Mouse (Mus musculus): ENCODE data around the gene Onecut1. TPM values are rescaled to one million over a fixed set of nuclear protein-coding genes. Genes with fewer than 3 reads are reported as not detected.

Onecut1 gene
- total RNA-seq, 2 experiments from 2014 or later: not detected

DNA sequence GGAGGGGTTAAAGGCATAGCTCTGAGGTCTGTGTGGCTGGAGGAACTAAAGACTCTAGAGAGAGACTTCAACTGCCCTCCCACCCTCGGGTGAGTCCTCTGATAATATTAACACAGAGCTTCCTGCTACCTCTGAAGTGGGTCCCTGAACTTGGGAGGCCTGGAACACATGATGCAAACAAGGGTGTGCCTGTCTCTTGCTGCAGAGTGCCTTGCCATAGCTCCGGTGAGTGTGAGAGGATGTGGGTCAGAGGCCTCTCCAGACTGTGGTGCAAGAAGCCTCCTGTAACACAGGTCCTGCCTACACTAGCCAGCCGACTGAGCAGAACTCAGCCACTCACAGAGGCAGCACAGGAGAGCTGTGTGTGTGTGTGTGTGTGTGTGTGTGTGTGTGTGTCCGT lies 45.2 kb downstream of the Onecut1 start:
- no peak for DNase-seq
- intact Hi-C loops (cut with DNase I): loop anchor here (5.0 kb wide), 2 partner anchors 95 to 125 kb away; no protein-coding TSS in a partner anchor

DNA sequence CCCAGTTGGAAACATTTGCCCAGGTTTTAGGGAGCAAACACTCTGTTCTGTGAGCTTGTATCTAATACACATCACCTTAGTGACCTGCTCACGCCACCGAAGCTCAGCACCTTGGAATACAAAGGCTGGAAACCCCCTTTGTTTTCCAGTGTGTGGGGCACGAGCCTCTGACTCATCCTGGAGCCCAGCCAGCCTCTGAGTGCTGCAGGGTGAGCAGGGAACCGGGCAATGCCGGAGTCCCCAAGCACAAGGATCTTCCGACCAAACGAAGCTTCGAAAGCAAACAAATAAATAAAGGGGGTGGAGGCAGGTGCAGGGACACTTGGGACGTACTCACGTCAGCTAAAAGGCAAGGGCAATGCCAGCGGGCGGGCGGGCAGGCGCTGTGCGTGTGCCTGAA lies 47.5 kb downstream of the Onecut1 start:
- intact Hi-C loops (cut with DNase I): loop anchor here (5.0 kb wide), 2 partner anchors 93 to 123 kb away; no protein-coding TSS in a partner anchor
- peak; percentile 43 to 64 for DNase-seq

DNA sequence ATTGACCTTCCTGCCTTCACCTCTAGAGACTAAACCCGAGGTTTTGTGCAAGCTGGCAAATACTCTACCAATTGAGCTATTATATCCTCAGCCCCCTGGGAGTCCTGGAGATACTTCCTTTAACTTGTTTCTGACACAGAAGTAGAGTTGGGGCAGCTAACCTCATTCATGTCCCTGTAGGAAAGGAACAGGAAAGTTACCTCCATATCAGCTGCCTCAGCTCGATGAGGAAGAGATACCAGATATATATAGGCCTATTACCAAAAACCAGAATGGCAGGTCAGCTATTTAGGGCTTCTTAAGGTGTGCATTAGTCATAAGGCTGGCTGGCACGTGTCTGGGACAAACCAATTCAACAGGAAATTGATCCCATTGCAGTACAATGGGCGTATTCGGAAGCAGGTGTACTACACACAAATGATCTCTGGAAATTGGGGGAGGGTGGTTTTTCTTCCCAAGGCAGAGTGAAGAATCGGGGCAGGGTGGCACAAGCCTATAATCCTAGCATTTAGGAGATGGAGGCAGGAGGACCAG lies 48.6 kb downstream of the Onecut1 start:
- no peak for DNase-seq
- intact Hi-C loops (cut with DNase I): no loop called here

DNA sequence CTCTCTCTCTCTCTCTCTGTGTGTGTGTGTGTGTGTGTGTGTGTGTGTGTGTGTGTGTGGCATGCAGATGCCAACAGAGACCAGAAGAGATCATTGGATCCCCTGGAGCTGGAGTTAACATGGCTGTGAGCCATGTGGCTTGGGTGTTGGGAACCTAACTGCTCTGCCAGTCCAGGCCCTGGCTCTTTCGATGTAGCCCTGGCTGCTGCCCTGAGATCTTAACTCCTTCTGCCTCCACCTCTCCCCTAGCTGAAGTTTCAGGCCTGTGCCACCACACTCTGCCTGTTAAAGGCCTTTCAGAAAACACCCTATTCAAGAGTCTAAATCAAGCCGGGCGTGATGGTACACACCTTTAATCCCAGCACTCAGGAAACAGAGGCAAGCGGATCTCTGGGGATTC lies 49.7 kb downstream of the Onecut1 start:
- no peak for DNase-seq
- intact Hi-C loops (cut with DNase I): no loop called here

DNA sequence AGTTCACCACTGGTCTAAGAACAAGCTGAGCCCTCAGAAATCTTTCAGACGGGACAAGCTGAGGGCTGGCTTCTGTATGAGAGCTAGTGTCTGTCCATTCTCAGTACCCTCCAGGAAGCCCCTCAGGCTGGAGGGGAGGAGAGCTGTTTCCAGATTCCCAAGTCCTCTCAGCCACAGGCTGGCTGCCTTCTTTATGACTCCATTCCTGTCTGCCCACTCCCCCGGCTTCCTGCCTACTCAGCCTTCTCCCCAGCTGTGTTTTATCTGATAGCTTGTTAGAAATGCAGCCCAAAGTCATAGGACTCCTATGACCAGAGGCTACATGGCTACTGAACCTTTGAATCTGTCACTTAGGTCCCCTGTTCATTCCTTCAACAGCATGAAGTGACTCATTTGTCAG lies 50.2 kb downstream of the Onecut1 start:
- no peak for DNase-seq
- intact Hi-C loops (cut with DNase I): no loop called here

DNA sequence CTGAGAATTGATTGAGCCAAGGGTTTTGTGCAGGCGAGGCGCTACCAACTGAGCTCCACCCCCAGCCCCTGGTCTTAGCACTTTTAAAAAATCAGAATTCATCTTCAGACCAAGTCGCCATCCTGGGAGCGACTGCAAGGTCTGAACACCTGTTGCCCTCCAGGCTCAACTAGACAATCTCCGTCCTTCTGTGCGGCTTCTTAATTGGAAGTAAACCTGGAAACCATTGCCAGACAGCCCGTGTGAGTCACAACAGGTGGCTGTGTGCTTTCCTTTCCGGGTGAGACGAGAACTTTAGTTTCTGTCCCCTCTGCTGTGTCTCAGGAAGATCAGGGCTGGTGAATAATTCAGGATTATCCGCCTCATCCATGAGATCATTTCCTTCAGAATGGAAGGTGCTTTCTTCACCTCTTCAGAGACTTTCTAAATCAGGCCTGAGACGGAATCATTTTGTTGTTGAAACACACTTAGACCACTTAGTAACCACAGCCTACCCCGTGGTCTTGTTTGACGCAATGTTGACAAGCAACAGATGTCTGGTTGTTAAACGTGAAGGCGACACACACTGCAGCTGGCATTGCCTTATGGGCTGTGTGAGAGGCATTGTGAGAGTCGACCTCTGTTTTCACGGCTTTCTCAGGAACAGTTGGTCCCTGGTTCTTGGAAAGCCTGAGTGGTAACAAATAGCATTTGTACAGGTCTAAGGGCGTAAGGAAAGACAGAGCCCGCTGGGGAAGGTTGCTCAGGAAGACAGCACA lies 51.1 kb downstream of the Onecut1 start:
- no peak for DNase-seq
- intact Hi-C loops (cut with DNase I): no loop called here

DNA sequence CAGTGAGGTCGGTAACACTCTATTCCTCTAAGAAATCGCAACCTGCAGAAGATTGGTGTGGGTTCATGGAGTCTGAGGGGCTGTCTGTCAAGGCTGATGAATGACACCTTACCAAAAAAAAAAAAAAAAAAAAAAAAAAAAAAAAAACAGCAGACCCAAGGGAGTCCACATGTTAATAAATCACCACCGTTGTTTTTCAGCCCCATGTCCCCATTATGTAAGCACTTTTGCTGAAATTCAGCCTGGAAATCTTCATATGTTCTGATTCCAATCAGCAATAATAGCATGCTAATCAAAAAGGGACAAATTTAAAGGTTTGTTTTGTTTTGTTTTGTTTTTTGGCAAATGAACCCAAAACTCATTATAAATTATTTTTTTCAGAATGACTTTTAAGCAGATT lies 53.9 kb downstream of the Onecut1 start:
- intact Hi-C loops (cut with DNase I): no loop called here
- no peak for DNase-seq

DNA sequence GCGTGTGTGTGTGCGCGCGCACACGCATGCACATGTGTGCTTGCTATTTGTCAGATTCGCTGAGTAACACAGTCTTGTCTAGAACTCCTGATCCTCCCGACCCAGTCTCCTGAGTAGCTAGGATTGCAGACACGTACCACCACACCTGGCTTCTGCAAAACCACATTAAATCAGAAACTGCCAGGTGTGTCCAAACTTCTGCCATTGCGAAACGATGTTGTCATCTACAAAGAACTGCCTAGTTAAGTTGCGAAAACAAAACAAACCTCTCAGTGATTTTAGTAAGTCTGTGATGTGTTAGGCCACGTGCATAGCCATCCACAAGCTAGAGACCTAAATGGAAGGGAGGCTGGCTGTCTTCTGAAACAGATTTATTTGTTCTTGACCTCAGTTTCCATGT lies 58.7 kb downstream of the Onecut1 start:
- intact Hi-C loops (cut with DNase I): no loop called here
- DNase-seq: no peak

DNA sequence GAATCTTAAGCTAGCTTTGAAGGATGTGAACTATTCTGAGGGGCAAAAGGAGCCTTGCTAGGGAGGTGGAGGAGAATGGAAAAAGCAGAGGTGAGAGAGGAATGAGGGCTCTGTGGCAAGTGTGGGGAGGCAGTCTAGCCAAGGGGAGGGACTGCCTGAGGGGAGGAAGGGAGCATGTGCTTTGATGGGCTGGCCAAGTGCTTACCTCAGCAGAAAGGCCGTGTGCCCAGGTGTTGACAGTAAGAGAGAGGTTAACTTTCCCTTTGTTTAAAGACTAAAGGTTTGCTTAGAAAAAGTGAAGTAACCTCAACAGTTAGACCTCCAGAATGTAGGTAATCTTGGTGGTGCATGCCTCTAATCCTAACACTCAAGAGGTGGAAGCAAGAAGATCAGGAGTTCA lies 59.7 kb downstream of the Onecut1 start:
- intact Hi-C loops (cut with DNase I): no loop called here
- DNase-seq: no peak

DNA sequence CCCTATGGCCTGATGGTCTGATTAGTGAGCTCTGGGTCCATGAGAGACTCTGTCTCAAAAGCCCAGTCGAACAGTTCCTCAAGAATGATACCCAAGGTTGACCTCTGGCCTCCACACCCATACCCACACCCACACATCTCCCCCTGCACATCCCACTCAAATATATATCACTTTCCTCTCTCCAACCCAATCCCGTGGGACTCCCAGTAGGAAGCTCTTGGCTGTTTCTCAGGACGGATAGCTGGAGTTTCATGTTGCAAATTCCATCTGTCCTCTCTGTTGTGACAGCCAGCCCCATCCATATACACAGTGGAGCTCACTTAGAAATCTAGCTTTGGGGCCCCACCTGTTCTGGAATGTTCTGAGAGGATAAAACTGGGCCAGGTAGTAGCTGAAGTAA lies 61.2 kb downstream of the Onecut1 start:
- no peak for DNase-seq
- intact Hi-C loops (cut with DNase I): no loop called here

DNA sequence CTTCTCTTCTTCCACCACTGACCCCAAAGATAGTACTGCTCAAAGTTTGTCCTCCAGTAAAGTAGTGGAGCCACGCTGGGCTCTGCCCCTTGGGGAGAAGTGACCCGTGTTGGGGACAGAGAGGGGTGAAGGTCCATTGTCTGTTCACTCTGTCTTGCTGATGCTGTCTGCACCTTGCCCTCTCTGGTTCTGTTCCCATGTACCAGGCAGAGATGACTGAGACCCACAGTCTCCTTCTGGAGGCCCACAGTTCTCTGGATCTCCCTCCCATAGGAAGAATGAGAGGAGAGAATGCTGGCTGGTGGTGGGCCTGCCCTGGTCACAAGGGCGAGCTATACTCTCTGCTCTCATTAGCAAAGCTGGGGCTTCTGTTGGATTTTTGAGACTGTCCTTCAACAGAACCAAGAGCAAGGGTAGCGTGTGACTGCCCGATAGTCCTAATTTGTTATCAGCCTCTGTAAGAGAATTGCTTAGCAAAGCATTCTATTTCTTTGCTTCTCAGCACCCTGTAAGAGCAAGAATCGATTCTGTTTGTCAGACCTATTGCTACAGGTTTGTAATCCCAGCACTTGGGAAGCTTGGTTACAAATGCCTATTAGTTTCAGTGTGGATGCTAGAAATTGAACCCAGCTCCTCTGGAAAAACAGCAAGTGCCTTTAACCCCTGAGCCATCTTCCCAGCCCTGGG lies 61.7 kb downstream of the Onecut1 start:
- intact Hi-C loops (cut with DNase I): no loop called here
- DNase-seq: no peak

DNA sequence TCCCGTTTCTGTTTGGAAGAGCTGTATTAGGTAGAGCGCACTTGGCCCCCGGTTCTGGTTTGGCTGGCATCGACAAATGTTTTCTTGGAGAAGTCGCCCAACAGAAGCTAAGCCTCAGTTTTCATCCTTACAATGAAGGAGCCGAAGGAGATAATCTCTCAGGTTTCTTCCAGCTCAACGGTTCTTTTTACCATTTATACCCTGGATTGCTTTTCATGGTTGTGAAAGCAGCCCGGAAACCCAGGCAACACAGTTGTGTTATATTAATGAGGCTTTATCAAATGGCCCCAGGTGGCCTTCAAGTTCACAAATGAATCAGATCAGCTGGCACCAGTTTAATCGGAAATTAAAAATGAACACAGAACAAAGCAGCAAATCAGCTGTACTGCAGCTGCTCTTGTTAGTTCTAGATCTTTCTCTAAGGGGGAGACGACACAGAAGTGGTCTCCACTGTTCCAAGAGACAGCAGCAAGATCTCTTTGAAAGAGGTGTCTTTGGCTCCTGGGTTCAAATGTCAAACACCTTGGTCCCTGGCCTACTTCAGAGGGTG lies 63.6 kb downstream of the Onecut1 start:
- intact Hi-C loops (cut with DNase I): no loop called here
- DNase-seq: no peak

DNA sequence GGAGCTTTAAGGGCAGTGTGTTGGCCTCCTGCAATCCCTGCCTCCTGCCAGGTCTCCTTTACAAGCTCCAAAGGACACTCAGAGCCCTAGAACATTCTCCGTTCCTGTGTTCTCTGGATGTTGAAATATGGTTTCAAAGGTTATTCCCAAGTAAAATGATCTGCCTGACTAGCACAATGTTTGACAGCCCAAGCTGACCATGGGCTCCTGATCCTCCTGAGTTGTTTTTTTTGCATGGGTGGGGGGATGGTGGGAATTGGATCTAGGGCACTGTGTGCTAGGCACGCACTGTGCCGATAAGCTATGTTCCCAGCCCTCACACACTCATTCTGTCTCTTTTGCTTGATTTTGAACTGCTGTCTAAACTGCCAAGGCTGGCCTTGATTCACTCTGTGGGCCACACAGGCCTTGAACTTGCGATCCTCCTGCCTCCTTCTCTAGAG lies 68.3 kb downstream of the Onecut1 start:
- intact Hi-C loops (cut with DNase I): no loop called here
- no peak for DNase-seq

DNA sequence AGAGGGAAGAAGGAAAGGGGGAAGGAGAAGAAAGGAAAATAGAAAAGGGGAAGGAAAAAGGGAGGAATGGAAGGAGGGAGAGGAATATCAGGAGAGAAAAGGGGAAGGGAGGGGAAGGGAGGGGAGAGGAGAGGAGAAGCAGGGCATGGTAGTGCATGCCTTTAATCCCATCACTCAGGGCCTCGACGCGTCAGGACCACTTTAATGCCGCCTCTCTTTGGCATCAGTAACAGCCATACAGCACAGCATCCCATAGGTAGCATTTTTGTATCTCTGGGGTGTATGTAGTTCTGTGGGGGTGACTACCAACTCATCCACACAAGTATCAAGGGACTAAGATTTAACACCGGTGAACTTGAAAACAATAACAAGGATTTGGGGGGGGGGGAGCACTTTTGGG lies 68.9 kb downstream of the Onecut1 start:
- intact Hi-C loops (cut with DNase I): no loop called here
- no peak for DNase-seq

DNA sequence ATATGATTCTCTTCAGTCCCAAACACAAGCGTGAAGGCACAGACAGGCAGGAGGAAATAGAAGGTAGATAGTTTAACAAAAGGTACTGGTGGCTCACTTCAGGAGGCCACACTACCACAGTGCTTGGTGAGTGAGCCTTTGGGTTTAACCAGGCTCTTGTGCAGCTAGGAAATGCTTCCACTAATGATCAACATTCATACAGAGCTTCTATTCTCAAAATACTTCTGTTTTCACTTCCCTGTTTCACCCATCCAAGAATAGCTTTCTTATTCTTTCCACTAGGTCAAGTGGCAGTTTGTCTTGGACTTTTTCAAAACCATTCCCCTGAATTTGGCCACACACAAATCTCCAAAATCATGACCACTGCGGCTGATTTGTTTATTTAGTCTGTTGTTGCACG lies 73.6 kb downstream of the Onecut1 start:
- intact Hi-C loops (cut with DNase I): no loop called here
- no peak for DNase-seq

DNA sequence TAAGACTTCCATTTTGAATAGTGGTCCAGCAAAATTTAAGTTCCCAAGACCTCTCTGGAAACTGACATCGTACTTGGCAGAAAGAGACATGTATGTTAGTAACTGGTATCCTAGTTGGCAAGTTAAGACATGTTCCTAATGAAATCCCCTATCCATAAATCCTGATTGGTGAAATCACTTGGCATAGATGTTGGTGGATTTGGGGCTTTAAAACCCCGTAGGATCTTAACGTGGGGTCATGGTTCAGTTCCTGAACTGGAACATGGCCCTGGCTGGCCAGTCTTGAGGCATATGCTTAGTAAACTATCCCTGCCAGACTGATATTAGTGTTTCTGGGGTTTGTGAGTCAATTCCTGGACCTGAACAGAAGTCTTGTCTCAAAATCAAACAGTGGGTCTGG lies 76.0 kb downstream of the Onecut1 start:
- DNase-seq: no peak
- intact Hi-C loops (cut with DNase I): no loop called here

DNA sequence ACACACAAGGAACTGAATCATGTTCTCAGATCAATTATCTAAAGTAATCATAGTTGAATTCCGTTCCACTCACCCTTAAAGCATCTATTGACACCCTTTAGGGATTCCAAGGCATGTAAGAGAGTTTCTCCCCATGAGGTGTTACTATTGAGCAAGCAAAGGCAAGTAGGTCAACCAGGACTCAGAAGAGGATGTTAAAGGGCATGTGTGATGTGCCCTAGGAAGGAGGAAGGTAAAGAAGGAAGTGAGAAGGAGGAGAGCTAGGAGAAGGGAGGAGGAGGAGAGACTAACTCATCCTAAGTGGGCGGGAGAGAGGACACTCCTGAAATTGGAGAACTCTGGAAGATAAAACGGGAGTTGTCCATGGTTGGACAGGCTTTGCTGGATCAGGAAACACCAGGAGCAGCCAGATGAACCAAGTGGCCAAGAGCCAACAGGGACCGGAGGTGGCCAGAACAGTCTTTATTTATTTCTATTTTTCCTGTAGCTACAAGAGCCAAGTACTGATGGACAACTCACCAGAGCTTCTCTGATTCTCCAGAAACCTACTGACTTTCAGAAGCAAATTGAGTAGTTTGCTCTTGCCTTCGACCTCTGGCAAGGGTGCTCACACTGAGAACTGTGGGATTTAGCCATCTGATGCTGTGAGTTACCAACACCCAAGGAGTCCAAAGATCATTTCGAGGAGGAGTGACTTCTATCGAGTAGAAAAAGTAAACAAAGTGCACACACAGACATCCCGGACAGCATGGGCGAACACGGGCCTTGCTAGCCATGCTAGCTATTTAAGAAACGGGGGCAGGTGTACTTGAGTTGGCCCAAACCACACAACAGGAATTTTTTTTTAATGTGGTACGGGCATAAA lies 77.2 kb downstream of the Onecut1 start:
- DNase-seq: peak; percentile 14 to 22
- intact Hi-C loops (cut with DNase I): no loop called here
